Comparison of ENCODE assay signal across 18 mouse cellular contexts in the genomic region with DNA sequence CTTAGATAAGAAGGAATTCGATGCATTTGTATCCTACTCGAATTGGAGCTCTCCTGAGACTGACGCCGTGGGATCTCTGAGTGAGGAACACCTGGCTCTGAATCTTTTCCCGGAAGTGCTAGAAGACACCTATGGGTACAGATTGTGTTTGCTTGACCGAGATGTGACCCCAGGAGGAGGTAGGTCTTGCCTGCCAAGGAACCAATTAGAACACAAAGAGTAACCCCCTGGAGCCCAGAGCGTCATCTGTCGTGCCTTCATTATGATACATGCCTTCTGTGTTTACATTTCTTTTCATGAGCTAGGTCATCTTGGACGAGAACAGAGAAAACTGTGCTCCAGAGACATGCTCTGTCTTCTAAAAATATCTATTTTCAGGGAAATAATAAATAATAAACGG. TPM values are rescaled to one million over a fixed set of nuclear protein-coding genes. Genes with fewer than 3 reads are reported as not detected.
A peak's percentile ranks its signal among the peaks of the same experiment; 100 is the strongest.
DNase-seq lines count a peak whose midpoint lies in the region; ATAC-seq and TF ChIP-seq lines count a peak whose summit lies in the region.
"Had no signal": no experiment of that assay in that cellular context is flagged by ENCODE, and none has a peak within 500 bp of the region (broad histone marks: within the 10 kb centered on the region; RNA-seq: fewer than 3 reads in every experiment).

No protein-coding gene starts in this region.

- no peak for DNase-seq in forebrain, embryonic 10.5 days (ENCODE audit: extremely low spot score, low spot score)
- DNase-seq in neural tube, embryonic 11.5 days (ENCODE audit: low spot score) = peak; percentile 23
- no peak for DNase-seq in neural tube, embryonic 10.5 days (ENCODE audit: extremely low spot score, low spot score)
- peak; percentile 45 for DNase-seq in midbrain, postnatal 0 days (ENCODE audit: low spot score)
- DNase-seq in right cerebral cortex, postnatal 4 days = no peak
- DNase-seq in kidney, adult 8-10 months = no peak
- DNase-seq: adrenal gland, adult 8-10 months; cerebellum, adult 9-11 months; liver, postnatal 0 days; lung, postnatal 36 days had no signal

- no peaks in the 10 kb centered on the region for H3K36me3 ChIP-seq in forebrain, embryonic 12.5 days (replicated peaks)
- H3K36me3 ChIP-seq in forebrain, embryonic 10.5 days (replicated peaks) = no peaks in the 10 kb centered on the region
- H3K36me3 ChIP-seq in neural tube, embryonic 11.5 days (ENCODE audit: control insufficient read depth, insufficient read depth, low read length) = no peaks in the 10 kb centered on the region
- no peaks in the 10 kb centered on the region for H3K36me3 ChIP-seq in midbrain, postnatal 0 days (ENCODE audit: insufficient read depth, low read length)
- H3K36me3 ChIP-seq: embryonic facial prominence, embryonic 13.5 days; heart, embryonic 15.5 days; limb, embryonic 15.5 days had no signal

- H3K27me3 ChIP-seq in forebrain, embryonic 12.5 days = no peaks in the 10 kb centered on the region
- no peaks in the 10 kb centered on the region for H3K27me3 ChIP-seq in forebrain, embryonic 10.5 days (ENCODE audit: poor library complexity, severe bottlenecking)
- no peaks in the 10 kb centered on the region for H3K27me3 ChIP-seq in neural tube, embryonic 11.5 days (ENCODE audit: control insufficient read depth, insufficient read depth, low read length)
- H3K27me3 ChIP-seq in midbrain, postnatal 0 days (ENCODE audit: insufficient read depth, low read length) = no peaks in the 10 kb centered on the region
- H3K27me3 ChIP-seq: embryonic facial prominence, embryonic 13.5 days; forebrain, embryonic 13.5 days; heart, embryonic 15.5 days; limb, embryonic 15.5 days had no signal

- H3K4me2 ChIP-seq in forebrain, embryonic 12.5 days = no peak overlapping the region
- H3K4me2 ChIP-seq in neural tube, embryonic 11.5 days (ENCODE audit: low read depth) = no peak overlapping the region
- H3K4me2 ChIP-seq in midbrain, postnatal 0 days (ENCODE audit: low read depth, low read length, poor library complexity, severe bottlenecking) = no peak overlapping the region
- H3K4me2 ChIP-seq: embryonic facial prominence, embryonic 13.5 days; forebrain, embryonic 13.5 days; heart, embryonic 15.5 days; limb, embryonic 15.5 days had no signal

- 69% methylated on average over 10 of the region's 10 CpGs for WGBS in forebrain, embryonic 12.5 days
- 72% methylated on average over 10 of the region's 10 CpGs for WGBS in forebrain, embryonic 10.5 days
- 61% methylated on average over 10 of the region's 10 CpGs for WGBS in neural tube, embryonic 11.5 days
- 50% methylated on average over 10 of the region's 10 CpGs for WGBS in midbrain, postnatal 0 days

- H3K27ac ChIP-seq in forebrain, embryonic 12.5 days = 0 out of 2 replicates have a peak overlapping the region, but pooled peaks have one; percentile 31
- no peak overlapping the region for H3K27ac ChIP-seq in forebrain, embryonic 10.5 days
- H3K27ac ChIP-seq in neural tube, embryonic 11.5 days (ENCODE audit: low read depth, low read length) = no peak overlapping the region
- H3K27ac ChIP-seq in midbrain, postnatal 0 days (ENCODE audit: low read depth, low read length) = no peak overlapping the region
- H3K27ac ChIP-seq: embryonic facial prominence, embryonic 13.5 days; forebrain, embryonic 13.5 days; heart, embryonic 15.5 days; kidney, postnatal 0 days; limb, embryonic 15.5 days had no signal

- H3K4me3 ChIP-seq in forebrain, embryonic 12.5 days (replicated peaks) = no peak overlapping the region
- H3K4me3 ChIP-seq in forebrain, embryonic 10.5 days = no peak overlapping the region
- H3K4me3 ChIP-seq in neural tube, embryonic 11.5 days (ENCODE audit: low read depth, low read length) = no peak overlapping the region
- H3K4me3 ChIP-seq in midbrain, postnatal 0 days (ENCODE audit: low read depth, low read length) = no peak overlapping the region
- H3K4me3 ChIP-seq: embryonic facial prominence, embryonic 13.5 days; forebrain, embryonic 13.5 days; heart, embryonic 15.5 days; limb, embryonic 15.5 days had no signal

- H3K9ac ChIP-seq in forebrain, embryonic 12.5 days = no peak overlapping the region
- H3K9ac ChIP-seq in neural tube, embryonic 11.5 days (ENCODE audit: low read length) = no peak overlapping the region
- H3K9ac ChIP-seq in midbrain, postnatal 0 days (replicated peaks; ENCODE audit: low read length, poor library complexity, severe bottlenecking) = no peak overlapping the region
- H3K9ac ChIP-seq: embryonic facial prominence, embryonic 13.5 days; forebrain, embryonic 13.5 days; heart, embryonic 15.5 days; limb, embryonic 15.5 days; liver, postnatal 0 days had no signal

- TF ChIP-seq CTCF in midbrain, postnatal 0 days (IDR thresholded peaks at IDR 0.05) = no peak

- no peak for ATAC-seq in forebrain, embryonic 12.5 days (ENCODE audit: low FRiP score)
- 0 out of 2 replicates have a peak, but pooled peaks have one; percentile 45 for ATAC-seq in neural tube, embryonic 11.5 days (ENCODE audit: insufficient read depth, low FRiP score, low TSS enrichment)
- no peak for ATAC-seq in midbrain, postnatal 0 days (ENCODE audit: low FRiP score)
- ATAC-seq: liver, postnatal 0 days had no signal

- H3K9me3 ChIP-seq in forebrain, embryonic 12.5 days = no peaks in the 10 kb centered on the region
- no peaks in the 10 kb centered on the region for H3K9me3 ChIP-seq in forebrain, embryonic 10.5 days
- no peaks in the 10 kb centered on the region for H3K9me3 ChIP-seq in neural tube, embryonic 11.5 days (ENCODE audit: control insufficient read depth, low read length)
- H3K9me3 ChIP-seq in midbrain, postnatal 0 days (ENCODE audit: low read length) = no peaks in the 10 kb centered on the region
- H3K9me3 ChIP-seq: embryonic facial prominence, embryonic 13.5 days; forebrain, embryonic 13.5 days; heart, embryonic 15.5 days; limb, embryonic 15.5 days had no signal

- H3K4me1 ChIP-seq in forebrain, embryonic 12.5 days = peaks cover 8% of the 10 kb centered on the region
- H3K4me1 ChIP-seq in forebrain, embryonic 10.5 days = peaks cover 9% of the 10 kb centered on the region
- H3K4me1 ChIP-seq in neural tube, embryonic 11.5 days (ENCODE audit: control insufficient read depth, insufficient read depth, low read length) = no peaks in the 10 kb centered on the region
- H3K4me1 ChIP-seq in midbrain, postnatal 0 days (ENCODE audit: insufficient read depth, low read length) = no peaks in the 10 kb centered on the region
- H3K4me1 ChIP-seq: embryonic facial prominence, embryonic 13.5 days; heart, embryonic 15.5 days; limb, embryonic 15.5 days had no signal

RNA-seq across cellular contexts. Expression of a gene that starts 32.1 kb away (rescaled TPM):
- polyA plus RNA-seq in forebrain, embryonic 12.5 days (2016; fragmentation: Nextera tagmentation; extraction: Ambion mirVana) = not detected in 2 replicates
- not detected in 2 replicates for polyA plus RNA-seq in forebrain, embryonic 10.5 days (2016; fragmentation: Nextera tagmentation; extraction: Ambion mirVana)
- polyA plus RNA-seq in neural tube, embryonic 11.5 days (2014; fragmentation: Nextera tagmentation; extraction: Ambion mirVana) = not detected in 2 replicates
- 0.05 and 0.24 TPM in 2 replicates for total RNA-seq in midbrain, postnatal 0 days (2014; rRNA removed)
- polyA plus RNA-seq in midbrain, postnatal 0 days (2015; fragmentation: Nextera tagmentation; extraction: Ambion mirVana) = 0.12 TPM in 1 of 2 replicates, not detected in the other
- total RNA-seq: adrenal gland, adult 8-10 months; granulocyte monocyte progenitor cell, adult 5-6 weeks had no signal
- polyA plus RNA-seq: embryonic facial prominence, embryonic 13.5 days; forebrain, embryonic 13.5 days; heart, embryonic 15.5 days; limb, embryonic 15.5 days; liver, postnatal 0 days had no signal

RNA-seq across cellular contexts. Expression of a gene that starts 32.6 kb away (rescaled TPM):
- 0.40 and 0.45 TPM in 2 replicates for polyA plus RNA-seq in forebrain, embryonic 12.5 days (2016; fragmentation: Nextera tagmentation; extraction: Ambion mirVana)
- polyA plus RNA-seq in forebrain, embryonic 10.5 days (2016; fragmentation: Nextera tagmentation; extraction: Ambion mirVana) = 0.22 and 0.38 TPM in 2 replicates
- polyA plus RNA-seq in neural tube, embryonic 11.5 days (2014; fragmentation: Nextera tagmentation; extraction: Ambion mirVana) = 0.13 and 0.18 TPM in 2 replicates
- total RNA-seq in midbrain, postnatal 0 days (2014; rRNA removed) = 0.11 TPM in 1 of 2 replicates, not detected in the other
- polyA plus RNA-seq in midbrain, postnatal 0 days (2015; fragmentation: Nextera tagmentation; extraction: Ambion mirVana) = 0.09 and 0.12 TPM in 2 replicates
- total RNA-seq: gastrocnemius, adult 18-20 months had no signal

Comparison
In these comparisons a context has a peak if more than half of its experiments do, and no peak if none do; other contexts are left out.
1. DNase-seq: peak in neural tube, embryonic 11.5 days (single experiment) and midbrain, postnatal 0 days (single experiment); none in forebrain, embryonic 10.5 days (single experiment), neural tube, embryonic 10.5 days (single experiment), right cerebral cortex, postnatal 4 days (single experiment) and kidney, adult 8-10 months (0 of 2).